Mouse (Mus musculus) left cerebral cortex, adult 2 months (tissue): ENCODE measurements around the gene Uevld. TPM values are rescaled to one million over a fixed set of nuclear protein-coding genes. Genes with fewer than 3 reads are reported as not detected.
"Not testable (repeated sequence)": the region's sequence is repeated elsewhere in the genome, so short reads cannot be mapped to it uniquely, and the experiment has no call there.

Experiments
- DNase-seq, 2 experiments: peaks; one replicate each; pipeline ENCODE4 v3.0.0; 2021 to 2022; ENCODE audit warnings: low spot score in 2 of 2, mixed read lengths in 1 of 2; ENCODE audit errors: extremely low spot score in 1 of 2
- H3K27ac ChIP-seq: fragments of 200-600 bp; 2 replicates; pipeline ENCODE4 v1.8.1; 2022
- H3K4me3 ChIP-seq: fragments of 200-600 bp; 2 replicates; pipeline ENCODE4 v1.8.1; 2022
- CTCF ChIP-seq: fragments of 200-600 bp; IDR thresholded peaks from 2 replicates; pipeline ENCODE4 v1.8.1; 2022; ENCODE audit warnings: antibody characterized with exemption, mild to moderate bottlenecking, moderate library complexity
- intact Hi-C: fragments of 180-260 bp; cut with DNase I; formaldehyde crosslinking; loops from one replicate; pipeline ENCODE4 v1.15.1; 2025
- total RNA-seq, 2 experiments: library from RNA; stranded (reverse); gene quantifications; 2 replicates each; pipeline ENCODE4 v1.2.3; 2021

The Uevld gene
- total RNA-seq, 2 experiments from 2014 or later, result 11.7 to 13.2 TPM

DNA sequence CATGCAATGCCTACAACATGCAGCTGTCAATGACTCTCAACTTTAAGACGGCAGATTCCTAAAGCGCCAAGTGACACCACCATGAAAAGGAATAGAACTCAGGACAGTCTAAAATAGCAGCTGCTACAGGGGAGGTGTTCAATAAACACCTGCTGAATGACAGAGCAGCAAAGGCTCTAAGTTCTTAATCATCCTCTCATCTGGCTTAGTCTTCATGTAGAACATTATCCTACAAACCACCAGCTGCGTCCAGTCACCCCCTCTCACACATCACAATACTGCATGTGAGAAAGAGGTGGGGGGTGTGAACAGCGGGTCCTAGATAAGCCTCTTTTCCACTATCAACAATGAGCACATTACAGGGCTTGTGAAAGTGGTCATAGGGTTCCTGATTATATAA, 38.7 kb upstream of the Uevld start:
- Histone ChIP-seq H3K4me3 (no peak overlapping the region), H3K27ac (no peak overlapping the region)
- intact Hi-C loops, result no loop called here
- no peak for DNase-seq
- no peak for TF ChIP-seq CTCF

GRCm38 (mm10) chr7:46995558-46995957, 37.2 kb upstream of the Uevld start:
- Histone ChIP-seq H3K27ac (no peak overlapping the region), H3K4me3 (no peak overlapping the region)
- intact Hi-C loops, result no loop called here
- no peak for DNase-seq
- TF ChIP-seq CTCF, result no peak

DNA sequence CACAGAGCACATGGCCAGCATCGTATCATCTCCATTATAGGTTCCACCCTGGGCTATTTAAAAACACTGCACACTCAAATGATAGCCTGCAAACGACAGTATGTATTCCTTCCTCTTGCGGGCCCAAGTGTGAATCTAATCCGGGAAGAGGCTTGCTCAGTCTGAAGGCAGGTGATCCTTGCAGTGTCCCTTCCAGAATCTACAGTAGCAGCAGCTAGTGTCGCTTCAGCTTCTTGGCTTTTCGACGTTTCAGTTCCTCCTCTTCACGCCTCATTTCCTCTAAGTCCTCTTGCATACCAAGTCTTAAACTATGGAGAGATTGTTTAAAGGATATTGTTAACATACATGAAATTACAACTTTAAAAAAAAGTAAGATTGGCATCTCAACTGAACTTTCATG, 34.8 kb upstream of the Uevld start:
- no peak for DNase-seq
- no peak for TF ChIP-seq CTCF
- intact Hi-C loops, result no loop called here

GRCm38 (mm10) chr7:46989387-46989786, 31.1 kb upstream of the Uevld start:
- H3K27ac ChIP-seq, DNase-seq, H3K4me3 ChIP-seq, intact Hi-C loops: not testable (repeated sequence)

More for the DNA sequence above, 34.8 kb upstream of the Uevld start:
- Histone ChIP-seq H3K4me3 (no peak overlapping the region), H3K27ac (no peak overlapping the region)

GRCm38 (mm10) chr7:46987073-46987472, 28.7 kb upstream of the Uevld start:
- Histone ChIP-seq H3K4me3 (no peak overlapping the region), H3K27ac (no peak overlapping the region)
- DNase-seq, result no peak
- TF ChIP-seq CTCF, result no peak
- intact Hi-C loops, result loop anchor here (2.0 kb wide), 1 partner anchor 20 kb away; no protein-coding TSS in a partner anchor

DNA sequence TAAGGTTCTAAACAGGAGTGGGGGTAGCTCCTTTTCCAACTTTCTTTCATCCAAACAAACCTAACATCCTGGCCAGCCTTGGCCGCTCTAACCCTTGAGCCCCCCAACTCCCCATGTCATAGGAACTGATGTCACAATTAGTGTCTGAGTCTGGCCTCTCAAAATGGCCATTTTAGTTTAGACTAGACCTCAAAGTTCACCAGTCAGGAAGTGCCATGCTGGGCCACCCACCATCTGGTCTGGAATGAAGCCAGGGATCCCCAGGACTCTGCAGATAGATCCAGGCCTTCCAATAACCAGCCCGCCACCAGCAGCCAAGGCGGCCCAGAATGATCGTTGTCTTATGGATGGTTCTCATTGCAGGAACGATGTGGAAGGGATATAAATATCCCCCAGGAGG, 28.3 kb upstream of the Uevld start:
- intact Hi-C loops, result loop anchor here (2.0 kb wide), 1 partner anchor 20 kb away; no protein-coding TSS in a partner anchor
- no peak for DNase-seq
- no peak for TF ChIP-seq CTCF
- no peak overlapping the region for H3K27ac ChIP-seq
- H3K4me3 ChIP-seq, result no peak overlapping the region

DNA sequence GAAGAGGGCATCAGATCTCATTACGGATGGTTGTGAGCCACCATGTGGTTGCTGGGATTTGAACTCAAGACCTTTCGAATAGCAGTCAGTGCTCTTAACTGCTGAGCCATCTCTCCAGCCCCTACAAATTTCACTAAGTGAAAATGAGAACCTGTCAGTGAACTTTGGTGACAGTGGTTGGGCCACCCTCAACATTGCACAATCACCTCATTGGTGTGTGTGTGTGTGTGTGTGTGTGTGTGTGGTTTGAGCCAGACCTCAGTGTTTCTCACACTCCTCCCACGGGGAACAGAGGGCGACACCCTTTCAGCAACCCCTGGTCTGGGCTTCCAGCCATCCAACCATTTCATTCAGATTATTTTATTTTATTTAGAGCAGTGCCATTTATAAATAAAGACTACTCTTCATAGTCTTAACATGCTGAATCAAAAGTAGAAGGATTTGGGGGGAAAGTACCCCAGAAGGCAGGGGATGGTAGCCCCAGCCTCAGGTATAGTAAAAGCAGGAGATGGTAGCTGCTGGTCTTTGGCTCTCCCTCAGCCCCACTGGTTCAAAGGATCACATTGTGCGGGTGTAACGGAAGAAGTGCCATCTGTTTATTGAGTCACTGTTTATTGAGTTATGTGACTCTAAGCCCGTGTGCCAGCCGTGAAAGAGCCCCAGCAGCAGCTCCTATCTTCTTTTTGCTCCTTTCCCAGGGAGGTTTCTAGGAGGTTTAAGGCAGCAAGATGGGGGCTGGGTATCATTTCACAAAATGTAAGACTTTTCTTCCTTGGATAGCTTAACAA, 27.6 kb upstream of the Uevld start:
- Histone ChIP-seq H3K27ac (no peak overlapping the region), H3K4me3 (no peak overlapping the region)
- TF ChIP-seq CTCF, result no peak
- intact Hi-C loops, result loop anchor here (2.0 kb wide), 1 partner anchor 21 kb away; no protein-coding TSS in a partner anchor
- no peak for DNase-seq

GRCm38 (mm10) chr7:46983280-46983679, 25.0 kb upstream of the Uevld start, which contains the start of gene Gm9999:
Gm9999 (plus strand) TSS chr7:46983580.
- TF ChIP-seq CTCF, result no peak
- Histone ChIP-seq H3K4me3 (no peak within 1 kb of the TSS), H3K27ac (no peak within 1 kb of the TSS)
- DNase-seq, result no peak
- intact Hi-C loops, result no loop called here

GRCm38 (mm10) chr7:46975456-46975855, 17.1 kb upstream of the Uevld start:
- H3K4me3 ChIP-seq, result no peak overlapping the region
- intact Hi-C loops, result no loop called here
- no peak for TF ChIP-seq CTCF
- no peak overlapping the region for H3K27ac ChIP-seq
- no peak for DNase-seq

DNA sequence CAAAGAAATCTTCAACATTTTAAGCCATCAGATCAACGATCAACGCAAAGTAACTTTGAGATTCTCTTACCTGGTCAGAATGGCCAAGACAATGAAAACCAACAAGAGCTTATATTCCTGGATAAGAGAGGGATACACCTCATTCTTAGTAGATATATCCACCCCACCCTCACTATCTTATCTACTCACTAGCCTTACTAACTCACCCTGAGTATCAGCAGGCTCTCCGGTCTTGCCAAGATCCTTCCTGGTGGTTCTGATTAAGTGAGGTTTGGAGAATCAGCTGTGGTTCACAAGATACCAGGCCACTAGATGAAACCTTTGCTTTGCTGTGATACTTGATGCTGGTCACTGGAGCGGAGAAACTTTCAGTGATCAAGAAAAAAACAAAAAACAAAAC, 16.3 kb upstream of the Uevld start:
- Histone ChIP-seq H3K4me3 (no peak overlapping the region), H3K27ac (no peak overlapping the region)
- no peak for DNase-seq
- intact Hi-C loops, result no loop called here
- TF ChIP-seq CTCF, result no peak

GRCm38 (mm10) chr7:46969898-46970297, 11.6 kb upstream of the Uevld start:
- H3K27ac ChIP-seq, result no peak overlapping the region
- intact Hi-C loops, result no loop called here
- TF ChIP-seq CTCF, result no peak
- DNase-seq, result no peak
- no peak overlapping the region for H3K4me3 ChIP-seq

DNA sequence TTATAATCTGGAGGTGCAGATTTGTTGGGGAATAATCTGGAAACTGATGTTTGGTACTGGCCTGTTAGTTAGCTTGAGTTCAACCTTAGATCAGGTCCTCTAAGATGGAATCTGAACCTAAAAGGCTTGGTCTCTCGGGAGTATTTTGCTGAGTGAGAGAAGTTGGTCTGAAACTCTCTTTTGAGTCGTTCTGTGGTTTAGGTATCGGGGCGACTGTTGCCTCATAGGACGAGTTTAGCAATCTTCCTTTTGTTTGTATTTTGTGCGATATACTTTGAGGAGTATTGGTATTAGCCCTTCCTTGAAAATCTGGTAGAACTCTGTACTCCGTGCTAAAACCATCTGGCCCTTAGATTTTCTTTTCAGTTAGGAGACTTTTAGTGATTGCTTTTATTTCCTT, 5.7 kb upstream of the Uevld start:
- H3K4me3 ChIP-seq, result no peak overlapping the region
- no peak for DNase-seq
- intact Hi-C loops, result loop anchor here (5.0 kb wide), 1 partner anchor 118 kb away; no protein-coding TSS in a partner anchor
- no peak overlapping the region for H3K27ac ChIP-seq
- TF ChIP-seq CTCF, result no peak
